Mouse (Mus musculus): Measurements from ENCODE around the gene Cirbp. TPM values are rescaled to one million over a fixed set of nuclear protein-coding genes. Genes with fewer than 3 reads are reported as not detected.
"Not testable (repeated sequence)": the region's sequence is repeated elsewhere in the genome, so short reads cannot be mapped to it uniquely, and the experiment has no call there.

The Cirbp gene
- polyA plus RNA-seq, 1 experiment: 200 TPM

DNA sequence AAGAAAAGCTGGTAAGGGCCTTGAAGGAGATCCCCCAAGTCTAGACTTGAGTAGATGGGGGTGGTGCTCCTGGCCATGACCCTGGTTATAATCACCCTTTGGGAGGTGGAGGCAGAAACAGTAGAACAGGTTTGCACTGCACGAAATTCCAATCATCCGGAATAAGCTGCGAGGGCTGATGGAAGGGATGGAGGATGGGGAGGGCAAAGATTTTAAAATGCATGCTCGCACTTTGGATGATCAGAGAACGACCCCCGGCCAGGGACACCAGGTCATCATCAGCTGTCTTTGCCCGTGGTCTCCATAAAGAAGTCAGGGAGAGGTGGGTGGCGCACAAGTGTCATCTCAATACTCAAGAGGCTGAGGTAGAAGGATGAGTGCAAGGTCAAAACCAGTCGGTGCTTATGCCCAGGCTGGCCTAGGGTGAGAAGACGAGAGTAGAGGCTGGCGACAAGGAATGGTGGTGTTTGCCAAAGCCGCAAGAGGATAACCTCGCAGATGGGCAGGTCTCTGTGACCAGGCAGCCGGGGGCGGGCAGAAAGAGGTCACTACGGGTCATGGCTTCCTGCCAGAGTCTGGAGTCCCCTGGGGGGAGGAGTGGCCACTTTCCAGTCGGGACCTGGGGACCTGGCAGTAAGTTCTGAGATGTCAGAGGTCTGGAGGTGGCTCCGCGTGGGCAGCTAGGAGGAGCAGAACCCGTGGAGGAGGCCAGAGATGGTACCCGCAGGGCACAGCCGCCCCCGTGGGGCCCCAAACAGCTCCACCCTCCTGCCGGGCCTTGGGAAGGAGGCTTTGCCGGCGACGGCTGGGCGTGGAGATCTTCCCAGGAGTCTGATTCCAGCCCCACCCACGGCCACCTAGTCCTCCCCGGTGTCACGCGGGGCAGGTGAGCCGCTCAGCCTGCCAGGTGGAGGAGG is 5.1 kb upstream of the Cirbp start:
- peak; percentile 92 for DNase-seq

DNA sequence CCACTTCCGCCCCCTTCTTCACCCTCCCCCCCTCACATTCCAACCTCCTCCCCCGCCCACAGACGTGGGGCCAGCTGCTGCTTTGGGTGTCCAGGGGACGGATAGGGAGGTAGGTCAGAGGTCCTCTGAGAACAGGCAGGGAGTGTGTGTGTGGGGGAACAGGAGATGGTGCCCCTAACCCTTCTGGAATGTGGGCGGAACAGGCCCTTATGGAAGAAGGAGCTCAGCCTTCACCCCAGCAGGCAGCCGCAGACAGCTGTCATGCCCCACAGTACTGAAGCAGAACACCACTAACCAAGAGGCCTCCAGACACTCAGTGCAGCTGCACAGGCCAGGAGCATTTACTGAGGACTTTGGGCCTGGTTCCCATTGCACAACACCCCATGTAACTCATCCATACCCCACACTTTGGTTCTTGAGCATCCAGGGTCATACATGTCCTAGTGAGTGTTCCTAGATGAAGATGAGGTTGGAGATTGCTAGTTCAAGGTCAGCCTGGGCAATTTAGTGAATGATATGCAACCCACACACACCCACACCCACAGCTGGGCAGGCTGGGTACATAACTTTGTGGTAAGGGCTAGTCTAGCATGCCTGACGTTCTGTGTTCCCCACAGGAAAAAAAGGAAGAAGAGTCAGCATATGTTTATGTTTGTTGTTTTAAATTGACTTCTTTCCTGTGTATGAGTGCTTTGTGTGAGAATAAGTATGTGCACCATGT is 4.1 kb upstream of the Cirbp start:
- WGBS: 12% methylated on average over 7 of the region's 7 CpGs
- H3K4me3 ChIP-seq (replicated peaks; ENCODE audit: extremely low read depth, low read depth, low read length): peak overlapping the region; percentile 27
- TF ChIP-seq POLR2A (IDR thresholded peaks at IDR 0.05; ENCODE audit: borderline replicate concordance, extremely low read depth, low read depth, low read length) (peak; percentile 20; the same call in 1 of the 2 replicates), CTCF (IDR thresholded peaks at IDR 0.05; ENCODE audit: insufficient read depth, low read length) (no peak)

More for the DNA sequence above, 5.1 kb upstream of the Cirbp start:
- TF ChIP-seq POLR2A (IDR thresholded peaks at IDR 0.05; ENCODE audit: borderline replicate concordance, extremely low read depth, low read depth, low read length): peak; percentile 63; the same call in 1 of the 2 replicates
- TF ChIP-seq CTCF (IDR thresholded peaks at IDR 0.05; ENCODE audit: insufficient read depth, low read length): no peak
- Histone ChIP-seq H3K4me1 (ENCODE audit: control insufficient read depth, insufficient read depth, low read length) (peaks cover 36% of the 10 kb centered on the region), H3K4me3 (replicated peaks; ENCODE audit: extremely low read depth, low read depth, low read length) (peak overlapping the region; percentile 39)
- WGBS: 1% methylated on average over 33 of the region's 33 CpGs

DNA sequence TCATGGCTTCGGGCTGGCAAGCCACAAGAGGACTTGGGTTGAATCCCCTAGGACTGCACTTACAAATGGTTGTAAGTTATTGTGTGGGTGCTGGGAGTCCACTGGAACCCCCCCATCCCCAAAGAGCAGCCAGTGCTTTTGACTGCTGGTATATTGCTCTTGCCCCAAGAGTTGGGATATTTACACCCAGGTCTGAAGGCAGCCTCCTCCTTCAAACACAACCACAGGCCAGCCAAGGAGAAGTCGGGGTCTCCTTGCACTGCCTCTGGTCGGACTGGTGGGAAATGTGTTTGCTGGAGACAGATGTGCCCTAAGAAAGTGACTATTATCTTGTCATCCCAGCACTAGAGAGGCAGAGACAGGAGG is 3.6 kb upstream of the Cirbp start:
- TF ChIP-seq POLR2A (IDR thresholded peaks at IDR 0.05; ENCODE audit: borderline replicate concordance, extremely low read depth, low read depth, low read length) (no peak), CTCF (IDR thresholded peaks at IDR 0.05; ENCODE audit: insufficient read depth, low read length) (no peak)

More for the DNA sequence above, 4.1 kb upstream of the Cirbp start:
- DNase-seq: peak; percentile 48
- H3K4me1 ChIP-seq (ENCODE audit: control insufficient read depth, insufficient read depth, low read length): peaks cover 34% of the 10 kb centered on the region

DNA sequence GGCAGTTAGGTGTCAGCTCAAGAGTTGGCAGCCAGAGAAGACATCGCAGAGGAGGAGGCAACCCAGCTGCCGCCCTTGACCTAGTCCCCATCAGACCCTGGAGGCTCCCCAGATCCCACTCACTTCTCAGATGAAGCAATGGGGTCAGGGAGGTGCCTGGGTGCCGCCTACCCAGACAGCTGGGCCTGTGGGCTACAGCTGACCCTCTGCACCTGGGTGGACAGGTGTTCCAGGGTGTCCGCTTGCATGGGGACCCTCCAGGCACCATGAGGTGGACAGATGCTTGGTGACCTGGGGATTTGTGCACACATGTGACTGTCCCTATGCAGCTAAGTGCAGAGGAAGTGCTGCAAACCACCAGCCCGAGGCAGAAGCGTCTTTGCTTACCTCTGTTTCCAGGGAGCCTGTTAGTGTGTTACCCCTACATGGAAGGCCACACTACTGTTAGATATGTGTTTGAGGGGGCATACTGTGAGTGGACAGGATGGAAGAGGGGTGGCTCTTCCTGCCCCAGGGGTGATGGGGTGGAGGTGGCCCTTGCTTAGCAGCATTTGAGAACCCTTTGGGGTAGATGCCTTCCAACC is 3.0 kb upstream of the Cirbp start:
- peaks cover 34% of the 10 kb centered on the region for H3K4me1 ChIP-seq (ENCODE audit: control insufficient read depth, insufficient read depth, low read length)
- H3K4me3 ChIP-seq (replicated peaks; ENCODE audit: extremely low read depth, low read depth, low read length): no peak overlapping the region
- DNase-seq: no peak
- 72% methylated on average over 6 of the region's 6 CpGs for WGBS
- TF ChIP-seq POLR2A (IDR thresholded peaks at IDR 0.05; ENCODE audit: borderline replicate concordance, extremely low read depth, low read depth, low read length) (no peak), CTCF (IDR thresholded peaks at IDR 0.05; ENCODE audit: insufficient read depth, low read length) (no peak)

More for the DNA sequence above, 3.6 kb upstream of the Cirbp start:
- 62% methylated on average over 3 of the region's 3 CpGs for WGBS
- Histone ChIP-seq H3K4me3 (replicated peaks; ENCODE audit: extremely low read depth, low read depth, low read length) (no peak overlapping the region), H3K4me1 (ENCODE audit: control insufficient read depth, insufficient read depth, low read length) (peaks cover 34% of the 10 kb centered on the region)
- no peak for DNase-seq

DNA sequence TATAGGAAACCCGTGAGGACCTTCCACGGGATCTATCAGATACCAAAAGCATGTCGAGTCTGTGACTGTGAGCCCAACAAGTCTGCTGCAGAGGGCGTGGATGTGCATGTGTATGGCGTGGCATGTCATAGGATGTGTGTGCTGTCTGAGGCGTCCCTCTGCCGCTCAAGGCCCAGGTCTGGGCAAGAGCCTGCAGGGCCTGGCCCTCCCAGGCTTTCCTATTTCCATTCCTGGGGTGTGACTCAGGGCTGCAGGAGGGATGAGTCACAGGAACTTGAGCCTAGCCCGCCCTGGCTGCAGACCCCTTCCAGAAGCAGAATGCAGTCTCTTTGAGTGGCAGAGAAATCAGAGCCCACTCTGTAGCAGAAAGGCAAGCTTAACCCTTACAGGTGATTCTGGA is 2.1 kb upstream of the Cirbp start:
- Histone ChIP-seq H3K4me3 (replicated peaks; ENCODE audit: extremely low read depth, low read depth, low read length) (no peak overlapping the region), H3K4me1 (ENCODE audit: control insufficient read depth, insufficient read depth, low read length) (peaks cover 36% of the 10 kb centered on the region)
- TF ChIP-seq CTCF (IDR thresholded peaks at IDR 0.05; ENCODE audit: insufficient read depth, low read length): no peak
- TF ChIP-seq POLR2A (IDR thresholded peaks at IDR 0.05; ENCODE audit: borderline replicate concordance, extremely low read depth, low read depth, low read length): no peak
- DNase-seq: no peak
- WGBS: 42% methylated on average over 8 of the region's 8 CpGs

DNA sequence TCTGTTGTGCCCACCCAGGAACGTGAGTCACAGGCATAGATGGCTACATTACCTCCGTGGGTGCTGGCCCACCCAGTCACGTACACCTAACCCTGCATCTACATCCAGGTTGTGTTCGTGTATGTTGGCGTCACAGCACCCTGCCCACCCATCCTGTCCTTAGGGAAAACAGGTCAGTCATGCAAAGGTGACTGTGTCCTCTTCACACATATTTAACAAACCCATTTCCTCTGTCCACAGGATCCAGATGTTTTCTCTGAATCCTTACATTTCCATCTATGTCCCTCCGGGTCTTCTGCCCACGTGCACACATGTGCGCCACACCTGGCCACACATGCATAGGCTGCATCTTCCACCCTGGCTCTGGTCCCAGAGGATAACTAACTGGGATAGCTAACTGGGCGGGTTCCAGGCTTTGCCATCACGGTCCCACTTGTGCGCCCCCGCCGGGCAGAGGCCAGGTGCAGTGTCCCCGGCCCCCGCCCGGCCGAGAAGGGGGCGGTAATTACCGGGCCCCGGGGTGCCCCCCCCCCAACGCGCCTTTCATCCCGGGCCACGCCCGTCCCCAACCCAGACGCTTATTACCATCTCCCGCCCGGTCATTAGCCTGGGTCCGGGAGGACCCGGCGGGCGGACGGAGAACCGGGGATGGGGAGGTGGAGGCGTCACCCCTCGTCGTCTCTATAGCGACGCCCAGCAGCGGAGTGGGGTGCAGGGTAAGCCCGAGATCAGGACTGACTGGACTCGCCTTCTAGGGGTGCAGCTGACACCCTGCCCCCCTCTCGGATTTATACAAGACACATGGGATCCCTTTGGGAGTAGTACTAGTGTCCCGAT is 1.4 kb upstream of the Cirbp start:
- peak overlapping the region; percentile 48 for H3K4me3 ChIP-seq (replicated peaks; ENCODE audit: extremely low read depth, low read depth, low read length)
- peak; percentile 33 for DNase-seq
- TF ChIP-seq POLR2A (IDR thresholded peaks at IDR 0.05; ENCODE audit: borderline replicate concordance, extremely low read depth, low read depth, low read length) (no peak), CTCF (IDR thresholded peaks at IDR 0.05; ENCODE audit: insufficient read depth, low read length) (no peak)
- 9% methylated on average over 44 of the region's 44 CpGs for WGBS
- peaks cover 29% of the 10 kb centered on the region for H3K4me1 ChIP-seq (ENCODE audit: control insufficient read depth, insufficient read depth, low read length)

DNA sequence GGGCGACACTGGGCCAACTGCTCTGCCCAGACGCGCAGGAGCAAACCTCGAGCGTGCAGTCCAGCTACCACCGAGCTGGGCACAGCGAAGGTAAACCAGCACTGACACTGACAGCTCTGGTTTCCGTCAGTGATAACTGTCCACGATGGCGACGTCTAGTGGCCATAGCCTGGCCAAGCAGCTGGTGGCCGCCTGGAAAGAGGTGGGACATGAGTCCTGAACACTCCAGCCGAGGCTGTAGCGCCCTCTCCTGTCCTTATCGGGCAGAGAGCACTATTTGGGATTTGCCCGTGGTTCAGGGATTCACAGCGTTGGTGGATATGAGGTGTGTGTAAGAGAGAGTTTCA is 814 bp upstream of the Cirbp start:
- under 1% methylated on average over 17 of the region's 17 CpGs for whole genome bisulfite sequencing
- TF ChIP-seq POLR2A (IDR thresholded peaks at IDR 0.05; ENCODE audit: borderline replicate concordance, extremely low read depth, low read depth, low read length): peak; percentile 98
- peak; percentile 99 for TF ChIP-seq CTCF (IDR thresholded peaks at IDR 0.05; ENCODE audit: insufficient read depth, low read length)
- Histone ChIP-seq H3K4me3 (replicated peaks; ENCODE audit: extremely low read depth, low read depth, low read length) (peak overlapping the region; percentile 48), H3K4me1 (ENCODE audit: control insufficient read depth, insufficient read depth, low read length) (peaks cover 28% of the 10 kb centered on the region)
- DNase-seq: peak; percentile 95

DNA sequence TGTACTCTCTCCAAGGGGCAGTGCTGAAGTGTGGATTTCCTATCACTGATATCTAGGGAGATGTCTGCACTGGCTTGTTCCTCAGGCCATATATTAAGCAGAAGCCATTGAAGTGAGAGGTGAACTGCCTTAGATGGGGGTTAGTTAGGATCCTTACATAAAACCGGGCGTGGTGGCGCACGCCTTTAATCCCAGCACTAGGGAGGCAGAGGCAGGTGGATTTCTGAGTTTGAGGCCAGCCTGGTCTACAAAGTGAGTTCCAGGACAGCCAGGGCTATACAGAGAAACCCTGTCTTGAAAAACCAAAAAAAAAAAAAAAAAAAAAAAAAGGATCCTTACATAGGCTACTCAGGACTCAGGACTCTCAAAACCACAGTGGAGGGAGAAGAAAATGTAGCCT is 351 bp downstream of the Cirbp start:
- H3K4me1 ChIP-seq (ENCODE audit: control insufficient read depth, insufficient read depth, low read length): peaks cover 19% of the 10 kb centered on the region
- not testable (repeated sequence) for DNase-seq; H3K4me3 ChIP-seq (replicated peaks; ENCODE audit: extremely low read depth, low read depth, low read length)
- 91% methylated on average over 4 of the region's 4 CpGs for WGBS
